8 mouse cellular contexts compared by ENCODE assay signal in the genomic region with DNA sequence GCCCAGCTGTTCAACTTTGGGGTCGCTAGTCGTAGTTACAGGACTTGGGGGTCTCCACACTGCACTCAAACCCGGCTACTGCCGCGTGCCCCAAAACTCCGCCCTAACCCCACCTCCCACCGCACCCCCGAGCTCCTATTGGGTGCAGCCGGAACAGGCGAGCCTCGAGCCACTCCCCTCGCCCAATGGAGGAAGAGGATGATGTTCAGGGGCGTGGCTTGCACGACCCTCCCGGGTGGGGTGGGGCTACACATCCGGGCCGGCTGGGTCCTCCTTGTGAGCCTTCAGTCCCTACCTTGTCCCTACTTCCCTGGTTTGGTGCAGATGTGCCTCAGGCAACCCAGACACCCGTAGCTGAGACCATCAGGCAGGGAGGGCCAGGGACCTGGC. TPM values are rescaled to one million over a fixed set of nuclear protein-coding genes. Genes with fewer than 3 reads are reported as not detected.
DNase-seq lines count a peak whose midpoint lies in the region; ATAC-seq and TF ChIP-seq lines count a peak whose summit lies in the region.

No protein-coding gene starts in this region.

- H3K9ac ChIP-seq in ES-E14 (ENCODE audit: insufficient read depth, low read depth, low read length, poor library complexity, severe bottlenecking): peak overlapping the region; percentile 86
- peak overlapping the region; percentile 63 for H3K9ac ChIP-seq in forebrain, embryonic 16.5 days (replicated peaks; ENCODE audit: low read depth, low read length)
- H3K9ac ChIP-seq in lung, embryonic 15.5 days: peak overlapping the region; percentile 60

- H3K4me3 ChIP-seq in ES-E14 (ENCODE audit: insufficient read depth in 1 of 2, low read depth in 1 of 2, low read length in 2 of 2, poor library complexity in 1 of 2, severe bottlenecking in 1 of 2): peak overlapping the region; percentile 80 to 95
- peak overlapping the region; percentile 70 for H3K4me3 ChIP-seq in forebrain, embryonic 16.5 days (replicated peaks; ENCODE audit: low read length)
- peak overlapping the region; percentile 64 for H3K4me3 ChIP-seq in lung, embryonic 15.5 days

- H3K4me1 ChIP-seq in ES-E14 (ENCODE audit: control insufficient read depth in 2 of 2, insufficient read depth in 2 of 2, low read length in 2 of 2, poor library complexity in 1 of 2): peaks cover 2 to 28% of the 10 kb centered on the region in 2 experiments; a peak in 3 of 4 replicates
- peaks cover 25% of the 10 kb centered on the region for H3K4me1 ChIP-seq in forebrain, embryonic 16.5 days (replicated peaks; ENCODE audit: control insufficient read depth, insufficient read depth, low read length)
- peaks cover 22% of the 10 kb centered on the region for H3K4me1 ChIP-seq in lung, embryonic 15.5 days

- H3K9me3 ChIP-seq in ES-E14 (ENCODE audit: control insufficient read depth, insufficient read depth, low read depth, low read length): no peaks in the 10 kb centered on the region
- H3K9me3 ChIP-seq in forebrain, embryonic 16.5 days (ENCODE audit: control insufficient read depth, low read length): no peaks in the 10 kb centered on the region
- H3K9me3 ChIP-seq in lung, embryonic 15.5 days: no peaks in the 10 kb centered on the region

- under 1% methylated on average over 16 of the region's 18 CpGs for WGBS in forebrain, embryonic 16.5 days
- WGBS in lung, embryonic 15.5 days: under 1% methylated on average over 18 of the region's 18 CpGs

- peak overlapping the region; percentile 91 for H3K27ac ChIP-seq in ES-E14 (ENCODE audit: insufficient read depth, low read depth, low read length, poor library complexity, severe bottlenecking)
- peak overlapping the region; percentile 92 for H3K27ac ChIP-seq in forebrain, embryonic 16.5 days (ENCODE audit: low read length)
- H3K27ac ChIP-seq in lung, embryonic 15.5 days: peak overlapping the region; percentile 95

- peak; percentile 97 for ATAC-seq in forebrain, embryonic 16.5 days
- ATAC-seq in lung, embryonic 15.5 days (ENCODE audit: borderline replicate concordance, extremely low read depth, low FRiP score, low TSS enrichment): peak; percentile 95

- H3K27me3 ChIP-seq in forebrain, embryonic 16.5 days (replicated peaks; ENCODE audit: control insufficient read depth, insufficient read depth, low read length): no peaks in the 10 kb centered on the region
- no peaks in the 10 kb centered on the region for H3K27me3 ChIP-seq in lung, embryonic 15.5 days

- H3K36me3 ChIP-seq in ES-E14 (ENCODE audit: control insufficient read depth, insufficient read depth, low read length, poor library complexity, severe bottlenecking): peaks cover 32% of the 10 kb centered on the region; the same call in 1 of the 2 replicates
- H3K36me3 ChIP-seq in forebrain, embryonic 16.5 days (ENCODE audit: control insufficient read depth, insufficient read depth): no peaks in the 10 kb centered on the region
- 0 out of 2 replicates have a peak, but pooled peaks cover under 1% of the 10 kb centered on the region for H3K36me3 ChIP-seq in lung, embryonic 15.5 days

- H3K4me2 ChIP-seq in forebrain, embryonic 16.5 days (ENCODE audit: low read length): peak overlapping the region; percentile 78
- peak overlapping the region; percentile 68 for H3K4me2 ChIP-seq in lung, embryonic 15.5 days

- peak; percentile 91 for DNase-seq in ES-E14 (ENCODE audit: low read depth, low spot score)
- peak; percentile 94 for DNase-seq in cerebellum, adult 11-12 months
- DNase-seq in heart, postnatal 4 days: peak; percentile 94
- peak; percentile 85 to 90 for DNase-seq in layer of hippocampus, adult 8-10 months (ENCODE audit: low spot score in 2 of 2)
- DNase-seq in ovary, adult 18-20 months (ENCODE audit: low spot score): peak; percentile 92
- peak; percentile 96 for DNase-seq in thymus, postnatal 0 days (ENCODE audit: low spot score)

- in situ Hi-C loops in ES-E14 (cut with MboI; ENCODE audit: low sequenced_read_pairs in 2 of 2, unreplicated experiment in 2 of 2): no loop called here

TF ChIP-seq in ES-E14, 5 proteins besides CTCF, POLR2A, EP300 and RAD21:
- TF ChIP-seq CHD2 (IDR thresholded peaks at IDR 0.05; ENCODE audit: low read depth, low read length) (no peak), ZC3H11A (IDR thresholded peaks at IDR 0.05; ENCODE audit: borderline replicate concordance, low read depth, low read length) (no peak), MAFK (IDR thresholded peaks at IDR 0.05; ENCODE audit: insufficient read depth, low read depth, low read length) (no peak), ZNF384 (IDR thresholded peaks at IDR 0.05; ENCODE audit: low read depth, low read length) (no peak), HCFC1 (IDR thresholded peaks at IDR 0.05; ENCODE audit: borderline replicate concordance, insufficient read depth, low read length) (no peak)

RNA-seq across cellular contexts. Expression of a gene that starts 0.9 kb away (rescaled TPM):
- 95.7 and 184 TPM in 2 replicates for total RNA-seq in ES-E14 (2012; rRNA removed)
- 16.1 and 18.8 TPM in 2 replicates for polyA plus RNA-seq in forebrain, embryonic 16.5 days (2015; fragmentation: Nextera tagmentation; extraction: Ambion mirVana)
- total RNA-seq in heart, postnatal 4 days (2021): 10 to 100 TPM; 39.9 to 43.5 TPM
- 10 to 100 TPM; 16.7 to 38.7 (median 26.4) TPM for total RNA-seq in layer of hippocampus, adult 8-10 months (2022)
- polyA plus RNA-seq in lung, embryonic 15.5 days (2015; fragmentation: Nextera tagmentation; extraction: Ambion mirVana): 38.9 and 39.5 TPM in 2 replicates
- polyA plus RNA-seq in thymus, postnatal 0 days (2015; fragmentation: Nextera tagmentation; extraction: Ambion mirVana): 16.9 and 21.8 TPM in 2 replicates

RNA-seq across cellular contexts. Expression of a gene that starts 36.0 kb away (rescaled TPM):
- 127 and 169 TPM in 2 replicates for total RNA-seq in ES-E14 (2012; rRNA removed)
- 35.1 and 42.8 TPM in 2 replicates for polyA plus RNA-seq in forebrain, embryonic 16.5 days (2015; fragmentation: Nextera tagmentation; extraction: Ambion mirVana)
- 10 to 100 TPM; 37.2 to 38.4 TPM for total RNA-seq in heart, postnatal 4 days (2021)
- total RNA-seq in layer of hippocampus, adult 8-10 months (2022): 1 to 10 TPM in 2 of 4 experiments, under 1 TPM in 2; 0.45 to 4.3 (median 2.1) TPM
- polyA plus RNA-seq in lung, embryonic 15.5 days (2015; fragmentation: Nextera tagmentation; extraction: Ambion mirVana): 154 TPM in 2 replicates
- polyA plus RNA-seq in thymus, postnatal 0 days (2015; fragmentation: Nextera tagmentation; extraction: Ambion mirVana): 136 and 144 TPM in 2 replicates

Comparison
In these comparisons a context has a peak if more than half of its experiments do, and no peak if none do; other contexts are left out.
1. Peak in every context shown above with its lines: DNase-seq, ATAC-seq, H3K4me3 ChIP-seq and H3K27ac ChIP-seq.
2. RNA of a gene that starts 36.0 kb away (total RNA-seq): 127 to 169 TPM in ES-E14 and 37.2 to 38.4 TPM in heart, postnatal 4 days; 0.45 to 4.3 TPM in layer of hippocampus, adult 8-10 months; every median in the first group is over 4 times any median in the second.